Mouse (Mus musculus) kidney, embryonic 16.5 days (tissue): ENCODE measurements around the gene Ctnna2. TPM values are rescaled to one million over a fixed set of nuclear protein-coding genes. Genes with fewer than 3 reads are reported as not detected.

Experiments used
- ATAC-seq: fragments of 200-750 bp; cut with Nextera tagmentation; 2 replicates; pipeline ENCODE4 v1.8.0; 2017; ENCODE audit warnings: moderate TSS enrichment; ENCODE audit not compliant: low FRiP score, low TSS enrichment
- H3K27ac ChIP-seq: fragments of 300-500 bp; sonication (generic); 2 replicates; pipeline ENCODE4 v1.5.1; 2014; ENCODE audit warnings: low read length
- H3K27me3 ChIP-seq: fragments of 300-500 bp; sonication (generic); 2 replicates; pipeline ENCODE4 v1.6.1; 2014; ENCODE audit warnings: low read length, control low read depth, mixed read lengths; ENCODE audit not compliant: insufficient read depth
- H3K36me3 ChIP-seq: fragments of 300-500 bp; sonication (generic); 2 replicates; pipeline ENCODE4 v1.6.1; 2014; ENCODE audit warnings: low read length, control low read depth, mixed read lengths; ENCODE audit not compliant: insufficient read depth
- H3K4me1 ChIP-seq: fragments of 300-500 bp; sonication (generic); 2 replicates; pipeline ENCODE4 v1.6.1; 2014; ENCODE audit warnings: low read length, control low read depth, mixed read lengths; ENCODE audit not compliant: insufficient read depth
- H3K4me2 ChIP-seq: fragments of 300-500 bp; sonication (generic); replicated peaks from 2 replicates; pipeline ENCODE4 v1.6.1; 2014; ENCODE audit warnings: low read depth, low read length
- H3K4me3 ChIP-seq: fragments of 300-500 bp; sonication (generic); 2 replicates; pipeline ENCODE4 v1.5.1; 2014; ENCODE audit warnings: mild to moderate bottlenecking, low read length
- H3K9ac ChIP-seq: fragments of 300-500 bp; sonication (generic); replicated peaks from 2 replicates; pipeline ENCODE4 v1.6.1; 2014; ENCODE audit warnings: low read length
- H3K9me3 ChIP-seq: fragments of 300-500 bp; sonication (generic); 2 replicates; pipeline ENCODE4 v1.6.1; 2016; ENCODE audit warnings: low read length, control low read depth
- WGBS: fragments of 180-500 bp; shearing (Covaris S2); extraction: QIAGEN DNeasy Blood & Tissue Kit; methylation state at CpG from one replicate; pipeline ENCODE4 v1.1.7; 2014; 5-methylcytosine and 5-hydroxymethylcytosine counted together
- polyA plus RNA-seq: library from polyadenylated mRNA; unstranded; fragments of >200 nt; fragmentation: Nextera tagmentation; extraction: Ambion mirVana; gene quantifications from 2 replicates; pipeline ENCODE4 v1.2.1, GENCODE M21; 2015

The Ctnna2 gene
- 0.82 and 0.91 TPM in 2 replicates for polyA plus RNA-seq

DNA sequence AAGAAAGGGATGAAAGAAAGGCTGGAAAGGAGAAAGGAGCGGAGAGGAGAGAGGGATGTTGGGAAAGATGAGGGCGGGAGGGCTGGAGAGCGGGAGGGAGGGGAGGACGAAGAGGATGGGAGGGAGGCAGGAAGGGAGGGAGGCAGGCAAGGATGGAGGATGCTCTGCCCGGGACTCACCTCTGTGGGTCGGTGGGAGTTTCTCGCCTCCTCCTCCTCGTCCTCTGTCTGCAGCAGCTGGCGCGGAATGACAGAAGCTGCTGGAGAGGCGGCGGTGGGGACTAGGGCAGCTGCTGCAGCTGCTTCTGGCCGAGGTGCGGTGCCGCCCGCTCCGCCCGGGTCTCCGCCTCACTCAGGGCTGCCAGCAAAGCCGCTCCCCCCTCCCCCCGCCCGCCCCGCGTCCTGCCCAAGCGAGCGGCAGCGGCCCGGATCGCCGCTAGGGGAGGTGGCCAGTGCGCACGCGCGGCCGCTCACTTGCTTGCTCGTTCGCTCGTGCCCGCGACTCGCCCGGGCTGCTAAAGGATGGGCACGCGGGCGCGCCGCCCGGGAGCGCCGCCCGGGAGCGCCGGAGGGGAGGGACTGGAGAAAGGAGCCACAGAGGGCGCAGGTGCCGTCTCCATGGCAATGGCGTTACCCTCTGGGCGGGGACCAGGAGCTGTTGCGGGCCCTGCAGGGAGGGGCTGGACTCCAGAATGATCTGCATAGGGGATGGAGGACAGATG lies at the start of gene Ctnna2:
Gene Ctnna2 (minus strand): TSS at position 459 of the 721 bp plus-strand sequence.
- ATAC-seq, result peak; percentile 96
- no peaks in the 10 kb centered on the region for H3K9me3 ChIP-seq
- peaks cover 7% of the 10 kb centered on the region; the same call in 1 of the 2 replicates for H3K27me3 ChIP-seq
- H3K27ac ChIP-seq, result no peak within 1 kb of the TSS
- peaks cover 6% of the 10 kb centered on the region for H3K4me1 ChIP-seq
- H3K9ac ChIP-seq, result no peak within 1 kb of the TSS; the same call in 1 of the 2 replicates
- H3K4me2 ChIP-seq, result peak within 1 kb of the TSS; percentile 77
- WGBS, result 1% methylated on average over 46 of the region's 58 CpGs
- no peaks in the 10 kb centered on the region for H3K36me3 ChIP-seq
- H3K4me3 ChIP-seq, result peak within 1 kb of the TSS; percentile 55

DNA sequence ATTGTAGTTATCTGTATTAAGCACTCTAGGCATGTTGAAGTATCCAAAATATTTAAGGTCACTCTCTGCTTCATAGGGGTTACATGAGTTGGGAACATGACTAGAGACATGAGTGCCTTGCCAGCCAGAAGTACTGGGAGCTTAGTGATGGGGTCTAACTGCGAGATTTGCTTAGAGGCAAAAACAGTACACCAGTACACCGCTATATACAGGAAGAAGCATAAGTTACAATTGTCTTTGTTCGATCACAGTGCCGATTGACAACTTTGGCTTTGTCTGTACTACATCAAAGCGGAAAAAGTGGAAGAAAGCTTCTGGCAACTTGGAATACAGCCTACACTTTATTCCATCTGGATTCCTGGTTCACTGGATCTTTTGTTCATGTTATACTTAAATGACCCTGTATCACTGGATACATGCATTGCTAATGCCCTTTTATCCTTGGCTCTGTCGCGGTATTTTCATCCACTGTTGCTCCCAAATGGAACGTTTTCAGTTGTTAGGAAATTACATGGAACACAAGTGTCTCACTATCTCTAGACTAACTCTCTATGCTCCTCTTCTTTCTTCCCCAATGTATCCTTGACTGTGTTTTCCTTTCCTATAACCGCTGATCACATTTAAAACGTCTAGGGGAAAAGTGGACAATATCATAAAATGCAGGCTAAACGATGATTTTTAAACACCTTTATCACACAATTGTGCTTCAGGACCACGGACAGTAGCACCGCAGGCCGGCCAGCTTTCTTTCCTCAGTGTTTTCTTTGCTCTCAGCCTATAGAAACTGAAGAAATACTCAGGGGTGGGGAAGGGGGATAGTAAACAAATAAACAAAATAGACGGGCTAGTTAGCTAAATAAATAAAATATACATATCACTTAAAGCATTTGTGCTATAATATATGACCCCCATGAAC lies 896 bp upstream of the Ctnna2 start:
- H3K4me1 ChIP-seq, result peaks cover 6% of the 10 kb centered on the region
- WGBS, result 15% methylated on average over 15 of the region's 15 CpGs
- no peak; the same call in 1 of the 2 replicates for ATAC-seq
- H3K4me2 ChIP-seq, result no peak overlapping the region
- no peak overlapping the region for H3K27ac ChIP-seq
- no peaks in the 10 kb centered on the region for H3K36me3 ChIP-seq
- peaks cover 7% of the 10 kb centered on the region; the same call in 1 of the 2 replicates for H3K27me3 ChIP-seq
- no peak overlapping the region for H3K9ac ChIP-seq
- no peaks in the 10 kb centered on the region for H3K9me3 ChIP-seq
- H3K4me3 ChIP-seq, result no peak overlapping the region

DNA sequence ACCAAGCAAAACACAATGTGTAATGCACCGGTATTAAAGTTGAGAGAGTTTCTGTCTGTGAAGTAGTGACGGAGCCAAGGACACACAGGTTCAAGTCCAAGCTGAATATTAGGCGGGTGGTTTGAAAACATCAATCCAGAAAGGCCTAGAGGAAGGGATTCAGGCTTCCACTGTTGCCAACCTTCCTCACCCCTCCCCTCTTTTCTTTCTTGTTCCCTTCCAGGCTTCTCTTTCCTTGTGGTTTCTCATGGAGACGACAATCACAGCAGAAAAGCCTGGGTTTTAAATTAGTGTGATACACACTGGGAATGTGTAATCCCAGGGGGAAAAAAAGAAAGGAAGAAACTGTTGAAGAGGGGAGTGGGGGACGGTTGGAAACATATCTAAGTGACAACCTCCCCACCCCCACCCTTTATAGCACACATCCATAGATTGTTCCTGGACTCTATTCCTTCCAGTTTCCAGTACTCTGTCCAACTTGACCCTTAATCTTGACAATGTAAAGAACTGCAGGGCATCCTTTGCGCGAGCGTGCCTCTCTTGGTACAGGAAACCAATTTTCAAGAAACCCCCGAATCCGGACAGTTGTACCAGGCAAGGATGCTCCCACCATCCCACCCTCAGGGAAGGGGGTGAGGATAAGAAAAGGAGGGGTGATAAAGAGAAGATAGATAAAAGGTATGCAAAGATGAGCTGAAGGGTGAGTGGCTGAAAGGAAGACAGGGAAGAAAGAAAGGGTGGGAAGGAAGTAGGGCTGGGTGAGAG lies 841 bp downstream of the Ctnna2 start:
- 23% methylated on average over 10 of the region's 10 CpGs for WGBS
- no peak for ATAC-seq
- Histone ChIP-seq H3K27me3 (peaks cover 7% of the 10 kb centered on the region; the same call in 1 of the 2 replicates), H3K4me1 (peaks cover 6% of the 10 kb centered on the region), H3K9me3 (no peaks in the 10 kb centered on the region), H3K36me3 (no peaks in the 10 kb centered on the region), H3K27ac (no peak overlapping the region), H3K4me3 (peak overlapping the region; percentile 55; the same call in 1 of the 2 replicates), H3K9ac (no peak overlapping the region), H3K4me2 (peak overlapping the region; percentile 77)

DNA sequence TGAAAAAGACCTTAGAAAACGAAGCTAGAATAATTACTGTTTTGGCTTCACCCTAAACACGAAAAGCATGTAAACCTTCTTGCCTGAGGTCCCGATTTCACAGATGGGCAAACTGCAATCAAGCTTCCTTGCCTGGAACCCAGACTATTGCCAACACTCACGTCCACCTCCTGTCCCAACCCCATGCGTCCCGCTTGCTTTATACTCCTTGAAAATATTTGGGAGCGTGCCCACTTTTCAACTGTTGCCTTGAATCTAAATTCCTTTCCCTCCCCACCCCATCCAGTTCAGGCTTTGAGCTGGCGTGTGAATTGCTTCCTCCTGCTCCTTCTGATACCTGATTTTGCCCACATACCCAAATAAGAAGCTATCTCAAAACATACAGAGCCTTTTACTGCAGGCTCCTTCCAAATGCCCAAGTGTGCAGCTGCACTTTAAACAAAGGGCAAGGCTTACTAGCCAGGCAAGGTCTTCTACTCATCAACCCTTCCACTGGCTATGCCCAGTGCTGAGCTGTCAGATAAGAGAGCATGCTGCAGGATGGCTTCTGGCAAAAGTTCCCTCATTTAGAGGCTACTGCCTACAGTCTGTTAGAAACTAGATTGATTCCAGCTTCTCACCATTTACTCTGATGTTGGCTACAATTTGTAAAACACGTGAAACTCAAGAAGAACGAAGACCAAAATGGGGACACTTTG lies 8.8 kb downstream of the Ctnna2 start:
- ATAC-seq, result no peak
- Histone ChIP-seq H3K27ac (no peak overlapping the region), H3K27me3 (no peaks in the 10 kb centered on the region), H3K9ac (no peak overlapping the region), H3K4me2 (no peak overlapping the region), H3K4me1 (no peaks in the 10 kb centered on the region), H3K4me3 (no peak overlapping the region), H3K9me3 (no peaks in the 10 kb centered on the region), H3K36me3 (no peaks in the 10 kb centered on the region)
- 72% methylated on average over 10 of the region's 10 CpGs for WGBS

DNA sequence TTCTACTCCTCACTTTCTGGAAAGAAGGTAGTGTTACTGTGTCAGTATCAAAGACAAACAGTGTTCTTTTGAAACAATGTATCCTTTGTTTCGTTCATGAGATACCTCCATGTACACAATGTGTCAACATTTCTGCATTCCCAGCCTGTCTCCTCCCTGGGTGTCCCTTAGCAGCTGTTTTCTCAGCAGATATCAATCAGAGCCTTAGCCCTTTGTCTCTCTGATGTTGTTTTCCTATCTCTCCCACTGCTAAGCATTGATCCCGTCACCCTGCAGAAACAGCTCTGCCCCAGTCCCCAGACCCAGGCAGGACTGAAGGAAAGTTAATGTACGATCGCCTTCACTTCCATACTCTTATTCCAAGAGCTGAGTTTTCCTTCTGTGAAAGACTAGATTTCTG lies 9.7 kb downstream of the Ctnna2 start:
- no peak overlapping the region for H3K9ac ChIP-seq
- no peak overlapping the region for H3K27ac ChIP-seq
- H3K27me3 ChIP-seq, result no peaks in the 10 kb centered on the region
- ATAC-seq, result no peak
- H3K4me1 ChIP-seq, result no peaks in the 10 kb centered on the region
- no peak overlapping the region for H3K4me3 ChIP-seq
- 50% methylated on average over 4 of the region's 4 CpGs for WGBS
- no peaks in the 10 kb centered on the region for H3K36me3 ChIP-seq
- H3K9me3 ChIP-seq, result no peaks in the 10 kb centered on the region
- no peak overlapping the region for H3K4me2 ChIP-seq

DNA sequence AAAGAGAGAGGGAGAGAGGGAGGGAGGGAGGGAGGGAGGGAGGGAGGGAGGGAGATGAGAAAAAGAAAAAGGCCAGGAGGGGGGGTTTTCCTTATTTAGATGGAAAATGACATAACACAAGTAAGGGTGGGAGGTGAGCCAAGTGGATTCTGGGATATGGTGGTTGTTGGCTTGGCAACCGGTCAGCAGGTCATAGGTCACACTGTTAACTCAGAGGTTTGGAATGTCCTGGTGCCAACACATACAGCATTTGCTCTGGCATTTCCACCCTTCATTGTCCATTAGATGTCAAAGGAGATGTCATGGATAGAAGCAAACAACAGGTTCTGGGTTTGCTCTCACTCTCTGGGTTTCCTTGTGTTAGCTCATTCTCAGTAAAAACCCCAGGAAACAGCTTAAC lies 17.5 kb downstream of the Ctnna2 start:
- Histone ChIP-seq H3K4me3 (no peak overlapping the region), H3K36me3 (no peaks in the 10 kb centered on the region), H3K27ac (no peak overlapping the region), H3K9me3 (no peaks in the 10 kb centered on the region), H3K4me1 (no peaks in the 10 kb centered on the region), H3K9ac (no peak overlapping the region), H3K27me3 (no peaks in the 10 kb centered on the region), H3K4me2 (no peak overlapping the region)
- no peak for ATAC-seq
- WGBS, result 72% methylated on average over 1 of the region's 1 CpGs

DNA sequence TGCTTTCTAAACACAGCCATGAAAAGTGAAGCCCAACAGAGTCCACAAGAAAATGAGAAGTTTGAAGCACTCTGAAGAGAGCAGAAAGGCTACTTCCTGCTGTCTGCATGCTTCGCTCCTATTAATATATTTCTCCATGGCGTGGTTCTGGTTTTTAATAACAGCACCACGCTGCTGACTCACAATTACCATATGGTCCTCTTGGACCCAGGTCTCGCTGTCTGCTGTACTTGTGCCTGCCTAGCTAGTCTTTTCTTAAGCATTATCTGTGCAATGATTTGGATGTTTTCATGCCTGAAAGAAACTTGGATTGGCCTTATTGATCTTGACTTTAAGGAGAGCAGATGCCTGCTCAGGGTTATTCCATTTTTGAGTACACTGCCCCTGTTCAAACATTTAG lies 28.2 kb downstream of the Ctnna2 start:
- Histone ChIP-seq H3K27me3 (no peaks in the 10 kb centered on the region), H3K27ac (no peak overlapping the region), H3K4me3 (no peak overlapping the region), H3K4me1 (no peaks in the 10 kb centered on the region), H3K9me3 (no peaks in the 10 kb centered on the region), H3K9ac (no peak overlapping the region), H3K36me3 (no peaks in the 10 kb centered on the region), H3K4me2 (no peak overlapping the region)
- no peak for ATAC-seq
- WGBS, result 84% methylated on average over 4 of the region's 4 CpGs

DNA sequence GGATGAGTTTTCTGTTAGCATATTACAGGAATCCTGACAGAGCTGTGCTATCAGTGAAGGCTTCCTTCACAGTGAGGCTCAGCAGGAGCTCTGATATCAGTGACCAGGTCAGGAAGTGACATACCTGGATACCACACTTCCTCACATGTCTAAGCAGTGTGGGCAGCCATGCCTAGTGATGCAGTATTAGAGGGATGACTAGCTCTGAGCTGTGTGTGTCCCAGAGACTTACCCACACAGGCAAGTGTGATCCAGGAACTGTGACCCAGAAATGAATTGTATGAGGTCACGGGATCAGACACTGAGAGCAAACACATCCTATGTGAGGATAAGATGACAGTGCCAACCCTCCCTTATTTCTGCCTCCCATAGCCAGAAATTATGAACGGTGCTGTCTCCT lies 28.8 kb downstream of the Ctnna2 start:
- Histone ChIP-seq H3K27ac (no peak overlapping the region), H3K9me3 (no peaks in the 10 kb centered on the region), H3K9ac (no peak overlapping the region), H3K4me2 (no peak overlapping the region), H3K27me3 (no peaks in the 10 kb centered on the region), H3K4me3 (no peak overlapping the region), H3K36me3 (no peaks in the 10 kb centered on the region), H3K4me1 (no peaks in the 10 kb centered on the region)
- WGBS, result 78% methylated on average over 2 of the region's 2 CpGs
- no peak for ATAC-seq

DNA sequence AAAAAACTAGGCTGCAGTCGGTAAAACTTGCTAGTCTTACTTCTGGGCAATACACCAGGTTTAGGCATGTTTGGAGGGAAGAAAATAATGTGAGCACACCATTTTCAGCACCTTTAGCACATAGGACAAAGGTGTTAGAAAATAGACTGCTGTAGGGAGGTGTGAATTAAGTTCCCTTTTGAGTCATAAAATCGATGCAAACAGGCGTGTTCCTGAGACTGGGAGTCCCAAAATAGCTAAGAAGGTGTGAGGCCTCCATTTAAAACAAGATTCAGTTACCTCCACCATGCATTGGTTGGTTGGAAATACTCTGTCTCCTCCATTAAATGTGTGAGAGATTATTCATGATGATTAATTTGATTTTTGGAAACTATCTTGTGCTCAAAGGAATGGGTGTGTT lies 50.1 kb downstream of the Ctnna2 start:
- Histone ChIP-seq H3K9ac (no peak overlapping the region), H3K36me3 (no peaks in the 10 kb centered on the region), H3K4me3 (no peak overlapping the region), H3K9me3 (no peaks in the 10 kb centered on the region), H3K27ac (no peak overlapping the region), H3K27me3 (no peaks in the 10 kb centered on the region), H3K4me1 (no peaks in the 10 kb centered on the region), H3K4me2 (no peak overlapping the region)
- ATAC-seq, result no peak
- 65% methylated on average over 3 of the region's 3 CpGs for WGBS
